Mouse (Mus musculus) midbrain, embryonic 16.5 days (tissue): Measurements from ENCODE around the gene Actr1a. TPM values are rescaled to one million over a fixed set of nuclear protein-coding genes. Genes with fewer than 3 reads are reported as not detected.
A peak's percentile ranks its signal among the peaks of the same experiment; 100 is the strongest.

Source experiments
- ATAC-seq: fragments of 200-750 bp; cut with Nextera tagmentation; 2 replicates; pipeline ENCODE4 v1.8.0; 2017; ENCODE audit warnings: moderate TSS enrichment
- H3K27ac ChIP-seq: fragments of 300-500 bp; sonication (generic); 2 replicates; pipeline ENCODE4 v1.5.1; 2014; ENCODE audit warnings: mild to moderate bottlenecking, low read length, mixed read lengths
- H3K27me3 ChIP-seq: fragments of 300-500 bp; sonication (generic); 2 replicates; pipeline ENCODE4 v1.6.1; 2014; ENCODE audit warnings: low read depth, low read length, mixed read lengths; ENCODE audit not compliant: control insufficient read depth, insufficient read depth
- H3K36me3 ChIP-seq: fragments of 300-500 bp; sonication (generic); 2 replicates; pipeline ENCODE4 v1.6.1; 2014; ENCODE audit warnings: mild to moderate bottlenecking, low read length, moderate library complexity, mixed read lengths; ENCODE audit not compliant: control insufficient read depth, insufficient read depth
- H3K4me1 ChIP-seq: fragments of 300-500 bp; sonication (generic); 2 replicates; pipeline ENCODE4 v1.6.1; 2014; ENCODE audit warnings: mild to moderate bottlenecking, low read length, mixed read lengths; ENCODE audit not compliant: control insufficient read depth, insufficient read depth
- H3K4me2 ChIP-seq: fragments of 300-500 bp; sonication (generic); 2 replicates; pipeline ENCODE4 v1.6.1; 2014; ENCODE audit warnings: mild to moderate bottlenecking, low read length, mixed read lengths
- H3K4me3 ChIP-seq: fragments of 300-500 bp; sonication (generic); 2 replicates; pipeline ENCODE4 v1.5.1; 2014; ENCODE audit warnings: low read depth, mild to moderate bottlenecking, low read length, moderate library complexity, mixed read lengths
- H3K9ac ChIP-seq: fragments of 300-500 bp; sonication (generic); 2 replicates; pipeline ENCODE4 v1.6.1; 2014; ENCODE audit warnings: low read depth, low read length, mixed read lengths
- H3K9me3 ChIP-seq: fragments of 300-500 bp; sonication (generic); replicated peaks from 2 replicates; pipeline ENCODE4 v1.6.1; 2014; ENCODE audit warnings: mild to moderate bottlenecking, low read length, mixed read lengths; ENCODE audit not compliant: control insufficient read depth, poor library complexity, severe bottlenecking
- WGBS: fragments of 180-500 bp; shearing (Covaris S2); extraction: QIAGEN DNeasy Blood & Tissue Kit; methylation state at CpG from one replicate; pipeline ENCODE4 v1.1.7; 2014; 5-methylcytosine and 5-hydroxymethylcytosine counted together
- polyA plus RNA-seq: library from polyadenylated mRNA; unstranded; fragments of >200 nt; fragmentation: Nextera tagmentation; extraction: Ambion mirVana; gene quantifications from 2 replicates; pipeline ENCODE4 v1.2.1, GENCODE M21; 2015

Gene Actr1a
- polyA plus RNA-seq, 1 experiment from 2014 or later: 383 TPM

DNA sequence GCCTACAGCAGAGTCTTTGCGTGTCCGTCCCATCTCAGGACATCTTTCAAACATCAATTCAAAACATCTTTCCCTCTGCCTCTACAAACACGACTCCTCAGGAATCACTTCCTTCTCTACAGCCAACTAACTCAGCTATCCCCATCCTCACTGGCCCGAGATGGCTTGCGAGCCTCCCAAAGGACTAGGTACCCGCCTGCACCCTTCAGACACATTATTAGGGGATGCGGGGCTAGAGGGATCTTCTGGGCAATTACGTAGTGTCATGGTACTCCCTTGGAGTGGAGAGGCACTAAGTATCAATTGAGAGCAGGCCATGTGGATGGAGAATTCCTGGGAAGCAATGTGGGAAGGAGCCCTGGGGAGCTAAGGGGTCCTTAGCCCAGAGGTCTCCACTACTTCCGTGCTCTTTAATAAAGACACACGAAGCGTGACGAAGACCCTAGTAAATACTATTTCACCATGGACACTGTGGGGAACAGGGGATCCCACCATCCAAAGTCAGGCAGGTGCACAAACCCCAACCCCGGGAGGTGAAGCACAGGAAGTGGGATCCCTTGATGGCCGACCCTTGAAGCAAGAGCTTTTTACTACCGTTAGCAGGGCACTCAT, 57.7 kb downstream of the Actr1a start:
- H3K27me3 ChIP-seq: peaks cover 3% of the 10 kb centered on the region; the same call in 1 of the 2 replicates
- H3K4me2 ChIP-seq: peak overlapping the region; percentile 79
- ATAC-seq: no peak
- H3K36me3 ChIP-seq: no peaks in the 10 kb centered on the region
- H3K4me1 ChIP-seq: peaks cover 15% of the 10 kb centered on the region
- H3K9ac ChIP-seq: peak overlapping the region; percentile 87
- 24% methylated on average over 15 of the region's 15 CpGs for WGBS
- peak overlapping the region; percentile 83 for H3K27ac ChIP-seq
- H3K4me3 ChIP-seq: peak overlapping the region; percentile 69
- H3K9me3 ChIP-seq: no peaks in the 10 kb centered on the region

DNA sequence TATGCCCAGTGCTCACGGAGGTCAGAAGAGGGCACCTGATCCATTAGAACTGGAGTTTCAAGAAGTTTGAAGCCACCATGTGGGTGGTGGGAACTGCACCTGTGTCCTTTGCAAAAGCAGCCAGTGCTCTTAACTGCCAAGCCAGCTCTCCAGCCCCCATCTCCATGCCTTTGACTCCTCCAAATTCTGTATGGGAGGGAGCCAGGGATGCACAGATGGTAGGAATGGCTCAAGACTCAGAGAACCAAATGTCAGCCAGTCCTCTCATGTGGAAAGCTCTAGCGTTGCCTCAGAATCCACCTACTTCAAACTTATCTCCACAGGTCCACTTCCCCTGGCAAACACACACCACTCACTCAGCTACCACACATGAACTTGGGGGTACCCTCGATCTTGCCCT, 61.6 kb downstream of the Actr1a start:
- H3K27ac ChIP-seq: no peak overlapping the region
- no peak overlapping the region for H3K4me2 ChIP-seq
- H3K9ac ChIP-seq: no peak overlapping the region
- WGBS: 89% methylated on average over 3 of the region's 3 CpGs
- H3K9me3 ChIP-seq: no peaks in the 10 kb centered on the region
- peaks cover 22% of the 10 kb centered on the region for H3K4me1 ChIP-seq
- no peak overlapping the region for H3K4me3 ChIP-seq
- no peaks in the 10 kb centered on the region for H3K27me3 ChIP-seq
- H3K36me3 ChIP-seq: peaks cover 15% of the 10 kb centered on the region
- ATAC-seq: no peak

DNA sequence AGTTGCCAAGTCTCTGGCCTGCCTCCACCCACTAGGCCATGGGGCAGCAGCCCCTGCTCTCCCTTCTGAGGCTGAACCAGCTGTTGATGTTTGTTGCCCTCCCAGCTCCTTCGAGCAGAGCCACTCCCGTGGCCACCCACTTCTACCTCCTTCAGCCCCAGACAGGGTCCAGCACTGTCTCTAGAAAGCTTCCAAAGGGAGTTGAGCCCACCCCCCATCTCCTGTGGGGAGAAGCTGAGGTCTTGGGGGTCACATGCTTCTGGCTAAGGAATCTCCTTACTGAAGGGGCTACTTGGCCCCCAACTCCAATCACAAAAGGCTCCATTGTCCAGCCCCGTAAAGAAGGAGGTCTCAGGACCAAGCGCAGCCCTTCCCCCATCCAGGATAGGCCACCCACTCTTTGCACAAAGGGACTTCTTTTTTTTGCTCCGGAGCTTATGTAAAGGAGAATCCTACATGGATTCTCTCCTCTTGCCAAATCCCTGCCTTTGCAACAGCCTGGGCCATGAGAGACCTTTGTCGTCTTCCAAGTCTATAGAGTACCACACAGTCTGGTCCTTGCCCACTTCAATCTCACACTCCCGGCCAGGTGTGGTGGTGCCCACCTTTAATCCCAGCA, 62.7 kb downstream of the Actr1a start:
- no peaks in the 10 kb centered on the region for H3K9me3 ChIP-seq
- 35% methylated on average over 7 of the region's 7 CpGs for WGBS
- no peak overlapping the region for H3K4me3 ChIP-seq
- no peaks in the 10 kb centered on the region for H3K27me3 ChIP-seq
- no peak overlapping the region for H3K9ac ChIP-seq
- no peak for ATAC-seq
- H3K27ac ChIP-seq: no peak overlapping the region
- H3K4me2 ChIP-seq: no peak overlapping the region
- H3K4me1 ChIP-seq: peaks cover 21% of the 10 kb centered on the region
- peaks cover 15% of the 10 kb centered on the region for H3K36me3 ChIP-seq

DNA sequence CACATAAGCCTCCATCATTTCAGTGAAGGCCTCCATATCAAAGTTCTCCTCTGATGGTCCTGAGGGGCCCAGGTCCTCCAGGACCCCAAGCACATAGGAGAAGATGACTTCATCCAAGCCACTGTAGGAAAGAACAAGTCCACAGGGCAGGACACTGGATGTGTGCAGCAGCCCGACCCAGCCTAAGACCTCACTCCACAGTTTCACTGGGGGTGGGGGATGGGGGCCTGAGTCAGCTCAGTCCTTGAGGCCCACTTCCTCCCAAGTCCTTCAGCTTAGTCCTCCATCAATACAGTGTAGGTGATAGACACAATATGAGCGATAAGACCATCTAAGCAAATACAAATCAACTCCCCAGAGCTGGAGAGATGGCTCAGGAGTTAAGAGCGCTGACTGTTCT, 63.6 kb downstream of the Actr1a start:
- no peak overlapping the region for H3K27ac ChIP-seq
- no peak overlapping the region for H3K4me2 ChIP-seq
- WGBS: 92% methylated on average over 3 of the region's 3 CpGs
- peaks cover 18% of the 10 kb centered on the region for H3K4me1 ChIP-seq
- H3K36me3 ChIP-seq: peaks cover 15% of the 10 kb centered on the region
- H3K4me3 ChIP-seq: no peak overlapping the region
- no peak for ATAC-seq
- H3K27me3 ChIP-seq: no peaks in the 10 kb centered on the region
- no peaks in the 10 kb centered on the region for H3K9me3 ChIP-seq
- no peak overlapping the region for H3K9ac ChIP-seq

DNA sequence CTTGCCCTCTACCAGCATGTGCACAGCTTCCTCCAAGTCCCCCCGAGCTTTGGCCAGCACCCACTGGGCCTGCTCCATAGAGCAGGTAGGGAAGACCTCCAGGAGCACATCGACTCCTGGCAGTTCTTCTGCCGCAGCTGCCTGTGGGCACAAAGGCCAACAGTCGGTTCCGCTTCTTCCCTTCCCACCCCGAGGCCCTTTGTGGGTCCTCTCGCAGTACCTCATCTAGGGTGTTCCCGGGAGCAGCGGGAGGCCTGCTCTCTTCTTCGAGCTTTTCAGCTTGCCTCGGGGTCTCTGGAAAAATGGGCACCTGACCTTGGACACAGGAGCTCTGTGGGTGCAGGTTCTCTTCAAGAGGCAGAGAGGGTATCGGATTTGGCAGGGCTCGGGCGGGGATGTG, 64.2 kb downstream of the Actr1a start:
- Histone ChIP-seq H3K27ac (no peak overlapping the region), H3K9me3 (no peaks in the 10 kb centered on the region), H3K4me2 (no peak overlapping the region), H3K4me3 (no peak overlapping the region), H3K9ac (no peak overlapping the region), H3K36me3 (peaks cover 15% of the 10 kb centered on the region), H3K4me1 (peaks cover 18% of the 10 kb centered on the region), H3K27me3 (no peaks in the 10 kb centered on the region)
- no peak for ATAC-seq
- WGBS: 91% methylated on average over 14 of the region's 14 CpGs

DNA sequence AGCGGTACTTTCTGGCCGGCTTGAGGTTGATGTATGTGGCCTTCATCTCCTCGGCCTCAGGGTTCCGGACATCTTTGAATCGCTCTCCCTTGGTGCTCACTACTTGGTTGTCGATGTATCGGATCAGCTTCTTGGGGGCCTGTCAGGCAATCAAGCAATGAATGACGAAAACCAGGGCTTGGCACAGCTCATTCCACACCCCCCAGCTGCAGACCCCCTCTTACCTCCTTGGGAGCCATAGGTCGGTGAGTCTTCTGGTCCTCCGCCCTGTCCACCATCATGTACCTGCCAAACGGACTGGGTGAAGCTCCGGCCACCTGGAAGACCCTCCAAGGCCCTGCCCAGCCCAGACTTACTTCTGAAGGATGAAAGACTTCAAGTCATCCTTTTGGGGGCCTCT, 64.9 kb downstream of the Actr1a start:
- Histone ChIP-seq H3K9ac (no peak overlapping the region), H3K36me3 (peaks cover 15% of the 10 kb centered on the region), H3K4me3 (no peak overlapping the region), H3K27ac (no peak overlapping the region), H3K9me3 (no peaks in the 10 kb centered on the region), H3K4me1 (peaks cover 18% of the 10 kb centered on the region), H3K27me3 (no peaks in the 10 kb centered on the region), H3K4me2 (no peak overlapping the region)
- 95% methylated on average over 12 of the region's 12 CpGs for WGBS
- ATAC-seq: no peak

- H3K27me3 ChIP-seq: no peaks in the 10 kb centered on the region
- H3K36me3 ChIP-seq: peaks cover 15% of the 10 kb centered on the region
- WGBS: 6% methylated on average over 16 of the region's 16 CpGs
- H3K4me3 ChIP-seq: no peak overlapping the region
- no peaks in the 10 kb centered on the region for H3K9me3 ChIP-seq
- peaks cover 26% of the 10 kb centered on the region for H3K4me1 ChIP-seq
- H3K27ac ChIP-seq: no peak overlapping the region
- ATAC-seq: no peak
- H3K4me2 ChIP-seq: peak overlapping the region; percentile 98
- no peak overlapping the region for H3K9ac ChIP-seq
These were observed 65.6 kb downstream of the Actr1a start for GRCm38 (mm10) chr19:46329951-46330350.

- Histone ChIP-seq H3K9ac (peak overlapping the region; percentile 85), H3K27ac (peak overlapping the region; percentile 98), H3K27me3 (no peaks in the 10 kb centered on the region), H3K4me1 (peaks cover 34% of the 10 kb centered on the region), H3K4me2 (peak overlapping the region; percentile 98), H3K4me3 (peak overlapping the region; percentile 75), H3K9me3 (no peaks in the 10 kb centered on the region), H3K36me3 (peaks cover 15% of the 10 kb centered on the region)
- under 1% methylated on average over 54 of the region's 54 CpGs for WGBS
- ATAC-seq: peak; percentile 7; the same call in 1 of the 2 replicates
These were observed 66.4 kb downstream of the Actr1a start for GRCm38 (mm10) chr19:46329031-46329641.
